Mouse (Mus musculus) intestine, embryonic 14.5 days (tissue): Measurements from ENCODE around the gene Rxfp4. TPM values are rescaled to one million over a fixed set of nuclear protein-coding genes. Genes with fewer than 3 reads are reported as not detected.
"Not testable (repeated sequence)": the region's sequence is repeated elsewhere in the genome, so short reads cannot be mapped to it uniquely, and the experiment has no call there.

Experiments
- ATAC-seq: fragments of 200-750 bp; cut with Nextera tagmentation; replicated peaks from 2 replicates; pipeline ENCODE4 v1.8.0; 2017; ENCODE audit warnings: low read depth, moderate number of reproducible peaks, moderate TSS enrichment, moderate library complexity; ENCODE audit not compliant: low FRiP score, low TSS enrichment
- DNase-seq: peaks from one replicate; pipeline ENCODE4 v3.0.0-alpha.2; 2018; ENCODE audit warnings: low spot score
- H3K27ac ChIP-seq: fragments of 300-500 bp; sonication (generic); 2 replicates; pipeline ENCODE4 v1.5.1; 2014; ENCODE audit warnings: low read depth, mild to moderate bottlenecking, control low read depth
- H3K27me3 ChIP-seq: fragments of 300-500 bp; sonication (generic); replicated peaks from 2 replicates; pipeline ENCODE4 v1.6.1; 2014; ENCODE audit warnings: low read length, control low read depth; ENCODE audit not compliant: control insufficient read depth, insufficient read depth
- H3K36me3 ChIP-seq: fragments of 300-500 bp; sonication (generic); 2 replicates; pipeline ENCODE4 v1.6.1; 2014; ENCODE audit warnings: low read length, control low read depth; ENCODE audit not compliant: control insufficient read depth, insufficient read depth
- H3K4me1 ChIP-seq: fragments of 300-500 bp; sonication (generic); replicated peaks from 2 replicates; pipeline ENCODE4 v1.6.1; 2014; ENCODE audit warnings: low read length, control low read depth, mixed read lengths; ENCODE audit not compliant: control insufficient read depth, insufficient read depth
- H3K4me2 ChIP-seq: fragments of 300-500 bp; sonication (generic); 2 replicates; pipeline ENCODE4 v1.6.1; 2014; ENCODE audit warnings: low read length
- H3K4me3 ChIP-seq: fragments of 300-500 bp; sonication (generic); 2 replicates; pipeline ENCODE4 v1.5.1; 2014; ENCODE audit warnings: low read depth, low read length, control low read depth, mixed read lengths
- H3K9ac ChIP-seq: fragments of 300-500 bp; sonication (generic); 2 replicates; pipeline ENCODE4 v1.6.1; 2014; ENCODE audit warnings: mild to moderate bottlenecking, low read length
- H3K9me3 ChIP-seq: fragments of 300-500 bp; sonication (generic); 2 replicates; pipeline ENCODE4 v1.6.1; 2016; ENCODE audit warnings: low read length, control low read depth; ENCODE audit not compliant: control insufficient read depth
- WGBS: fragments of 180-500 bp; shearing (Covaris S2); extraction: QIAGEN DNeasy Blood & Tissue Kit; methylation state at CpG from one replicate; pipeline ENCODE4 v1.1.7; 2014; 5-methylcytosine and 5-hydroxymethylcytosine counted together
- polyA plus RNA-seq: library from polyadenylated mRNA; unstranded; fragments of >200 nt; fragmentation: Nextera tagmentation; extraction: Ambion mirVana; gene quantifications from 2 replicates; pipeline ENCODE4 v1.2.1, GENCODE M21; 2014

Rxfp4 gene
- polyA plus RNA-seq, 1 experiment from 2014 or later, result not detected

- no peak overlapping the region for H3K9ac ChIP-seq
These were observed 37.8 kb downstream of the Rxfp4 start for GRCm38 (mm10) chr3:88615117-88615516.

GRCm38 (mm10) chr3:88614418-88614817 is 38.5 kb downstream of the Rxfp4 start:
- H3K9me3 ChIP-seq, result no peaks in the 10 kb centered on the region
- H3K4me3 ChIP-seq, result no peak overlapping the region
- no peaks in the 10 kb centered on the region for H3K27me3 ChIP-seq
- no peak overlapping the region for H3K9ac ChIP-seq
- H3K4me2 ChIP-seq, result no peak overlapping the region
- ATAC-seq (no peak), DNase-seq (no peak)
- WGBS, result 70% methylated on average over 8 of the region's 8 CpGs
- 0 out of 2 replicates have a peak, but pooled peaks cover 4% of the 10 kb centered on the region for H3K4me1 ChIP-seq
- H3K27ac ChIP-seq, result no peak overlapping the region
- no peaks in the 10 kb centered on the region for H3K36me3 ChIP-seq

More at GRCm38 (mm10) chr3:88615117-88615516, 37.8 kb downstream of the Rxfp4 start:
- H3K36me3 ChIP-seq, result no peaks in the 10 kb centered on the region
- 64% methylated on average over 5 of the region's 5 CpGs for WGBS
- H3K27me3 ChIP-seq, result no peaks in the 10 kb centered on the region
- H3K4me3 ChIP-seq, result no peak overlapping the region
- no peak overlapping the region for H3K4me2 ChIP-seq
- H3K9me3 ChIP-seq, result no peaks in the 10 kb centered on the region
- ATAC-seq, result peak; percentile 54
- H3K4me1 ChIP-seq, result 0 out of 2 replicates have a peak, but pooled peaks cover 4% of the 10 kb centered on the region
- H3K27ac ChIP-seq, result no peak overlapping the region
- DNase-seq, result peak; percentile 53

GRCm38 (mm10) chr3:88609066-88609465 is 43.9 kb downstream of the Rxfp4 start:
- DNase-seq, result no peak
- Histone ChIP-seq H3K9me3 (no peaks in the 10 kb centered on the region), H3K9ac (no peak overlapping the region), H3K4me3 (no peak overlapping the region), H3K27ac (no peak overlapping the region), H3K27me3 (no peaks in the 10 kb centered on the region), H3K4me1 (peaks cover 5% of the 10 kb centered on the region; the same call in 1 of the 2 replicates), H3K36me3 (no peaks in the 10 kb centered on the region), H3K4me2 (no peak overlapping the region)
- no peak for ATAC-seq
- 53% methylated on average over 4 of the region's 4 CpGs for WGBS

GRCm38 (mm10) chr3:88607758-88608138 is 45.2 kb downstream of the Rxfp4 start:
- Histone ChIP-seq H3K9ac (no peak overlapping the region), H3K27ac (no peak overlapping the region), H3K36me3 (no peaks in the 10 kb centered on the region), H3K4me1 (peaks cover 5% of the 10 kb centered on the region; the same call in 1 of the 2 replicates), H3K4me2 (peak overlapping the region; percentile 55), H3K9me3 (no peaks in the 10 kb centered on the region), H3K4me3 (peak overlapping the region; percentile 22), H3K27me3 (no peaks in the 10 kb centered on the region)
- DNase-seq (no peak), ATAC-seq (peak; percentile 34; the same call in 1 of the 2 replicates)
- 27% methylated on average over 10 of the region's 10 CpGs for WGBS

GRCm38 (mm10) chr3:88607065-88607757 is 45.7 kb downstream of the Rxfp4 start:
- DNase-seq (peak; percentile 97), ATAC-seq (peak; percentile 84)
- Histone ChIP-seq H3K4me3 (peak overlapping the region; percentile 22), H3K27ac (no peak overlapping the region), H3K36me3 (no peaks in the 10 kb centered on the region), H3K9ac (peak overlapping the region; percentile 34; the same call in 1 of the 2 replicates), H3K27me3 (no peaks in the 10 kb centered on the region), H3K9me3 (no peaks in the 10 kb centered on the region), H3K4me1 (peaks cover 5% of the 10 kb centered on the region; the same call in 1 of the 2 replicates), H3K4me2 (peak overlapping the region; percentile 55)
- under 1% methylated on average over 19 of the region's 20 CpGs for WGBS

GRCm38 (mm10) chr3:88605666-88606065 is 47.3 kb downstream of the Rxfp4 start, which contains the start of gene Arhgef2:
TSS of gene Arhgef2 (plus strand) at chr3:88605966.
- WGBS, result 87% methylated on average over 2 of the region's 2 CpGs
- not testable (repeated sequence) for H3K4me3 ChIP-seq, H3K27ac ChIP-seq, H3K36me3 ChIP-seq, H3K4me2 ChIP-seq, DNase-seq, H3K9me3 ChIP-seq, ATAC-seq, H3K4me1 ChIP-seq, H3K9ac ChIP-seq, H3K27me3 ChIP-seq

- WGBS, result 89% methylated on average over 7 of the region's 7 CpGs
- H3K27ac ChIP-seq, result no peak overlapping the region
- H3K4me2 ChIP-seq, result no peak overlapping the region
- DNase-seq, result no peak
- no peaks in the 10 kb centered on the region for H3K36me3 ChIP-seq
- no peak for ATAC-seq
- H3K9me3 ChIP-seq, result no peaks in the 10 kb centered on the region
- H3K27me3 ChIP-seq, result no peaks in the 10 kb centered on the region
- H3K9ac ChIP-seq, result no peak overlapping the region
- H3K4me1 ChIP-seq, result peaks cover 5% of the 10 kb centered on the region; the same call in 1 of the 2 replicates
- no peak overlapping the region for H3K4me3 ChIP-seq
These were observed 48.1 kb downstream of the Rxfp4 start for GRCm38 (mm10) chr3:88604863-88605262.

GRCm38 (mm10) chr3:88603714-88604161 is 49.2 kb downstream of the Rxfp4 start:
- DNase-seq (peak; percentile 82), ATAC-seq (no peak)
- 27% methylated on average over 6 of the region's 6 CpGs for WGBS
- Histone ChIP-seq H3K36me3 (no peaks in the 10 kb centered on the region), H3K4me2 (no peak overlapping the region), H3K9ac (no peak overlapping the region), H3K27me3 (no peaks in the 10 kb centered on the region), H3K9me3 (no peaks in the 10 kb centered on the region), H3K4me1 (peaks cover 5% of the 10 kb centered on the region; the same call in 1 of the 2 replicates), H3K27ac (no peak overlapping the region), H3K4me3 (no peak overlapping the region)
